Mouse (Mus musculus) neural tube, embryonic 14.5 days (tissue): Measurements from ENCODE around the gene Slc24a1. TPM values are rescaled to one million over a fixed set of nuclear protein-coding genes. Genes with fewer than 3 reads are reported as not detected.

Source experiments
- ATAC-seq: fragments of 200-750 bp; cut with Nextera tagmentation; 2 replicates; pipeline ENCODE4 v1.8.0; 2017; ENCODE audit warnings: low read depth, mild to moderate bottlenecking, moderate TSS enrichment, moderate library complexity
- H3K27ac ChIP-seq: fragments of 300-500 bp; sonication (generic); 2 replicates; pipeline ENCODE4 v1.5.1; 2014; ENCODE audit warnings: low read depth, mild to moderate bottlenecking, control low read depth, low read length, moderate library complexity, mixed read lengths
- H3K27me3 ChIP-seq: fragments of 300-500 bp; sonication (generic); 2 replicates; pipeline ENCODE4 v1.6.1; 2014; ENCODE audit warnings: low read length; ENCODE audit not compliant: control insufficient read depth, insufficient read depth
- H3K36me3 ChIP-seq: fragments of 300-500 bp; sonication (generic); 2 replicates; pipeline ENCODE4 v1.6.1; 2014; ENCODE audit warnings: low read length, mixed read lengths; ENCODE audit not compliant: control insufficient read depth, insufficient read depth
- H3K4me1 ChIP-seq: fragments of 300-500 bp; sonication (generic); 2 replicates; pipeline ENCODE4 v1.6.1; 2014; ENCODE audit warnings: low read length; ENCODE audit not compliant: control insufficient read depth, insufficient read depth
- H3K4me2 ChIP-seq: fragments of 300-500 bp; sonication (generic); 2 replicates; pipeline ENCODE4 v1.6.1; 2014; ENCODE audit warnings: mild to moderate bottlenecking, low read depth, low read length, control low read depth
- H3K4me3 ChIP-seq: fragments of 300-500 bp; sonication (generic); 2 replicates; pipeline ENCODE4 v1.5.1; 2014; ENCODE audit warnings: low read depth, low read length, control low read depth, mixed read lengths
- H3K9ac ChIP-seq: fragments of 300-500 bp; sonication (generic); replicated peaks from 2 replicates; pipeline ENCODE4 v1.6.1; 2014; ENCODE audit warnings: low read depth, mild to moderate bottlenecking, control low read depth, low read length, mixed read lengths
- H3K9me3 ChIP-seq: fragments of 300-500 bp; sonication (generic); 2 replicates; pipeline ENCODE4 v1.6.1; 2016; ENCODE audit warnings: low read length; ENCODE audit not compliant: control insufficient read depth
- WGBS: fragments of 180-500 bp; shearing (Covaris S2); extraction: QIAGEN DNeasy Blood & Tissue Kit; methylation state at CpG from one replicate; pipeline ENCODE4 v1.1.7; 2014; 5-methylcytosine and 5-hydroxymethylcytosine counted together
- microRNA-seq: library from miRNA; unstranded; fragments of <30 nt; microRNA quantifications from one replicate; pipeline ENCODE4, GENCODE M21; 2016
- polyA plus RNA-seq: library from polyadenylated mRNA; unstranded; fragments of >200 nt; fragmentation: Nextera tagmentation; extraction: Ambion mirVana; gene quantifications from 2 replicates; pipeline ENCODE4 v1.2.1, GENCODE M21; 2014

The Slc24a1 gene
- polyA plus RNA-seq, 1 experiment from 2014 or later: 0.07 TPM

GRCm38 (mm10) chr9:64902866-64903265 is 48.5 kb downstream of the Slc24a1 start:
- H3K27me3 ChIP-seq: no peaks in the 10 kb centered on the region
- no peaks in the 10 kb centered on the region for H3K4me1 ChIP-seq
- no peak overlapping the region for H3K4me2 ChIP-seq
- no peaks in the 10 kb centered on the region for H3K9me3 ChIP-seq
- H3K9ac ChIP-seq: no peak overlapping the region
- ATAC-seq: no peak
- H3K36me3 ChIP-seq: peaks cover 14% of the 10 kb centered on the region; the same call in 1 of the 2 replicates
- H3K4me3 ChIP-seq: no peak overlapping the region
- H3K27ac ChIP-seq: no peak overlapping the region
- WGBS: 35% methylated on average over 4 of the region's 4 CpGs

DNA sequence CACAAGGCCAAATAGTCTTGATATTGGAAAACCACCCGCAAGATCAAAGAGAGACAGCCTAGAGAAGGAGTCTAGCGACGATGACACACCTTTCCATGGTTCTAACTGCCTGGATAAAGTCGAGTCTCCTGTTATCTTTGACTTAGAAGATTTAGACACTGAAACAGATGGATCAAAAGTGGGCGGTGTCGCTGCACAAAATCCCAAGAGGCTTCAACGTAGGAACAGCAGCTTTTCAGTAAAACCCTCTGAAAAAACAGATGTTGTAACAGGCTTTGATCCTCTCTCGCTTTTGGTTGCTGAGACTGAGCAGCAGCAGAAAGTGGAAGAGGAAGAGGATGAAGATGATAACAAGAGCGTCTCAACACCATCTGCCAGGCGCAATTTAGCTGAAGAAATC is 54.8 kb downstream of the Slc24a1 start:
- ATAC-seq: no peak
- no peak overlapping the region for H3K9ac ChIP-seq
- H3K9me3 ChIP-seq: no peaks in the 10 kb centered on the region
- no peak overlapping the region for H3K4me2 ChIP-seq
- no peak overlapping the region for H3K4me3 ChIP-seq
- H3K27ac ChIP-seq: no peak overlapping the region
- no peaks in the 10 kb centered on the region for H3K27me3 ChIP-seq
- H3K36me3 ChIP-seq: peaks cover 23% of the 10 kb centered on the region; the same call in 1 of the 2 replicates
- no peaks in the 10 kb centered on the region for H3K4me1 ChIP-seq
- 90% methylated on average over 10 of the region's 10 CpGs for WGBS

GRCm38 (mm10) chr9:64886008-64886407 is 65.4 kb downstream of the Slc24a1 start:
- Histone ChIP-seq H3K9me3 (no peaks in the 10 kb centered on the region), H3K27me3 (no peaks in the 10 kb centered on the region), H3K36me3 (peaks cover 8% of the 10 kb centered on the region; the same call in 1 of the 2 replicates), H3K4me2 (no peak overlapping the region), H3K4me3 (no peak overlapping the region), H3K9ac (no peak overlapping the region), H3K4me1 (no peaks in the 10 kb centered on the region), H3K27ac (no peak overlapping the region)
- no peak for ATAC-seq
- 89% methylated on average over 5 of the region's 5 CpGs for WGBS

Small RNAs within 50 kb of the gene (microRNA-seq; reads per million reads assigned to microRNA genes)
- not detected for gene Gm25640

Other genes starting within 250 kb of the Slc24a1 start
- gene Rab11a, start 213.8 kb downstream of the Slc24a1 start, polyA plus RNA-seq: 441 and 457 TPM in 2 replicates
- gene Dennd4a, start 140.3 kb downstream of the Slc24a1 start, polyA plus RNA-seq: 15.3 and 19.7 TPM in 2 replicates
- gene Ints14, start 9.3 kb upstream of the Slc24a1 start, polyA plus RNA-seq: 37.3 and 43.4 TPM in 2 replicates
- 223 and 225 TPM in 2 replicates for gene Hacd3, start 70.1 kb upstream of the Slc24a1 start, polyA plus RNA-seq
- 32.3 and 39.9 TPM in 2 replicates for gene Dpp8, start 80.8 kb upstream of the Slc24a1 start, polyA plus RNA-seq
- 15.6 and 19.4 TPM in 2 replicates for gene Igdcc4, start 149.9 kb upstream of the Slc24a1 start, polyA plus RNA-seq
- gene Igdcc3, start 189.6 kb upstream of the Slc24a1 start, polyA plus RNA-seq: 9.9 and 10.1 TPM in 2 replicates
- gene Parp16, start 243.7 kb upstream of the Slc24a1 start, polyA plus RNA-seq: 5.3 and 6.7 TPM in 2 replicates